Mouse (Mus musculus) neural tube, embryonic 12.5 days (tissue): ENCODE measurements at regions not wholly inside any gene's neighbourhood (a gene's known extent, or its start where the extent isn't known, plus 50 kb on each side); places are given as distances from the start of the nearest gene placed in this dataset.
A peak's percentile ranks its signal among the peaks of the same experiment; 100 is the strongest.
"Not testable (repeated sequence)": the region's sequence is repeated elsewhere in the genome, so short reads cannot be mapped to it uniquely, and the experiment has no call there.

Source experiments
- ATAC-seq: fragments of 200-750 bp; cut with Nextera tagmentation; 2 replicates; pipeline ENCODE4 v1.8.0; 2017; ENCODE audit warnings: low read depth, mild to moderate bottlenecking, moderate TSS enrichment, moderate library complexity; ENCODE audit not compliant: low FRiP score
- H3K27ac ChIP-seq: fragments of 300-500 bp; sonication (generic); 2 replicates; pipeline ENCODE4 v1.5.1; 2016
- H3K27me3 ChIP-seq: fragments of 300-500 bp; sonication (generic); replicated peaks from 2 replicates; pipeline ENCODE4 v1.6.1; 2016; ENCODE audit warnings: mild to moderate bottlenecking
- H3K36me3 ChIP-seq: fragments of 300-500 bp; sonication (generic); 2 replicates; pipeline ENCODE4 v1.6.1; 2016; ENCODE audit warnings: mild to moderate bottlenecking
- H3K4me1 ChIP-seq: fragments of 300-500 bp; sonication (generic); 2 replicates; pipeline ENCODE4 v1.6.1; 2016
- H3K4me2 ChIP-seq: fragments of 300-500 bp; sonication (generic); replicated peaks from 2 replicates; pipeline ENCODE4 v1.6.1; 2016; ENCODE audit warnings: mild to moderate bottlenecking
- H3K4me3 ChIP-seq: fragments of 300-500 bp; sonication (generic); 2 replicates; pipeline ENCODE4 v1.5.1; 2016
- H3K9ac ChIP-seq: fragments of 300-500 bp; sonication (generic); 2 replicates; pipeline ENCODE4 v1.6.1; 2016; ENCODE audit warnings: mild to moderate bottlenecking
- H3K9me3 ChIP-seq: fragments of 300-500 bp; sonication (generic); 2 replicates; pipeline ENCODE4 v1.6.1; 2016; ENCODE audit warnings: mild to moderate bottlenecking
- WGBS: fragments of 180-500 bp; shearing (Covaris S2); methylation state at CpG from one replicate; pipeline ENCODE4 v1.1.7; 2016; 5-methylcytosine and 5-hydroxymethylcytosine counted together

- Histone ChIP-seq H3K4me1 (no peaks in the 10 kb centered on the region), H3K4me2 (no peak overlapping the region), H3K4me3 (no peak overlapping the region), H3K27me3 (no peaks in the 10 kb centered on the region), H3K27ac (no peak overlapping the region), H3K36me3 (no peaks in the 10 kb centered on the region), H3K9me3 (no peaks in the 10 kb centered on the region), H3K9ac (no peak overlapping the region)
- ATAC-seq, result no peak
- 83% methylated on average over 5 of the region's 5 CpGs for WGBS
Observed at GRCm38 (mm10) chr9:33662978-33663377, 822.7 kb upstream of the Kirrel3 start.

- Histone ChIP-seq H3K4me1 (no peaks in the 10 kb centered on the region), H3K27me3 (no peaks in the 10 kb centered on the region), H3K36me3 (no peaks in the 10 kb centered on the region), H3K9me3 (no peaks in the 10 kb centered on the region), H3K4me3 (no peak overlapping the region), H3K9ac (no peak overlapping the region), H3K27ac (no peak overlapping the region), H3K4me2 (no peak overlapping the region)
- 57% methylated on average over 1 of the region's 1 CpGs for WGBS
- no peak for ATAC-seq
Observed at GRCm38 (mm10) chr9:33681129-33681528, 804.6 kb upstream of the Kirrel3 start.

GRCm38 (mm10) chr9:33691731-33692130 lies 794.0 kb upstream of the Kirrel3 start:
- WGBS, result 78% methylated on average over 4 of the region's 4 CpGs
- no peaks in the 10 kb centered on the region for H3K4me1 ChIP-seq

GRCm38 (mm10) chr9:33717614-33718013 lies 768.1 kb upstream of the Kirrel3 start:
- Histone ChIP-seq H3K36me3 (no peaks in the 10 kb centered on the region), H3K4me2 (no peak overlapping the region), H3K4me1 (no peaks in the 10 kb centered on the region), H3K27ac (no peak overlapping the region), H3K4me3 (no peak overlapping the region), H3K27me3 (no peaks in the 10 kb centered on the region), H3K9ac (no peak overlapping the region), H3K9me3 (no peaks in the 10 kb centered on the region)
- WGBS, result 80% methylated on average over 2 of the region's 2 CpGs
- no peak for ATAC-seq

More at GRCm38 (mm10) chr9:33691731-33692130, 794.0 kb upstream of the Kirrel3 start:
- no peak for ATAC-seq
- H3K27me3 ChIP-seq, result no peaks in the 10 kb centered on the region
- no peaks in the 10 kb centered on the region for H3K36me3 ChIP-seq
- no peaks in the 10 kb centered on the region for H3K9me3 ChIP-seq
- H3K27ac ChIP-seq, result no peak overlapping the region
- no peak overlapping the region for H3K4me2 ChIP-seq
- no peak overlapping the region for H3K9ac ChIP-seq
- H3K4me3 ChIP-seq, result no peak overlapping the region

- ATAC-seq, result no peak
- Histone ChIP-seq H3K36me3 (no peaks in the 10 kb centered on the region), H3K4me2 (no peak overlapping the region)
Observed at GRCm38 (mm10) chr9:33724811-33725210, 760.9 kb upstream of the Kirrel3 start.

GRCm38 (mm10) chr9:33728058-33728457 lies 757.6 kb upstream of the Kirrel3 start:
- H3K4me3 ChIP-seq, H3K9ac ChIP-seq, H3K27me3 ChIP-seq, H3K4me1 ChIP-seq, H3K9me3 ChIP-seq, H3K36me3 ChIP-seq, H3K4me2 ChIP-seq, ATAC-seq, H3K27ac ChIP-seq: not testable (repeated sequence)
- 77% methylated on average over 30 of the region's 37 CpGs for WGBS

More at GRCm38 (mm10) chr9:33724811-33725210, 760.9 kb upstream of the Kirrel3 start:
- Histone ChIP-seq H3K9ac (no peak overlapping the region), H3K27ac (no peak overlapping the region), H3K4me1 (no peaks in the 10 kb centered on the region), H3K4me3 (no peak overlapping the region), H3K9me3 (no peaks in the 10 kb centered on the region), H3K27me3 (no peaks in the 10 kb centered on the region)
- 90% methylated on average over 1 of the region's 1 CpGs for WGBS

GRCm38 (mm10) chr9:33760701-33761100 lies 725.0 kb upstream of the Kirrel3 start:
- Histone ChIP-seq H3K9ac (no peak overlapping the region), H3K4me2 (no peak overlapping the region), H3K36me3 (no peaks in the 10 kb centered on the region), H3K4me3 (no peak overlapping the region), H3K4me1 (no peaks in the 10 kb centered on the region), H3K27ac (no peak overlapping the region), H3K9me3 (no peaks in the 10 kb centered on the region), H3K27me3 (no peaks in the 10 kb centered on the region)
- no peak for ATAC-seq

- no peak for ATAC-seq
- WGBS, result 75% methylated on average over 2 of the region's 2 CpGs
Observed at GRCm38 (mm10) chr9:33766235-33766634, 719.5 kb upstream of the Kirrel3 start.

GRCm38 (mm10) chr9:33769811-33770210 lies 715.9 kb upstream of the Kirrel3 start:
- H3K4me1 ChIP-seq, result no peaks in the 10 kb centered on the region; the same call in 1 of the 2 replicates
- 86% methylated on average over 2 of the region's 2 CpGs for WGBS

More at GRCm38 (mm10) chr9:33766235-33766634, 719.5 kb upstream of the Kirrel3 start:
- Histone ChIP-seq H3K4me1 (no peaks in the 10 kb centered on the region), H3K9me3 (no peaks in the 10 kb centered on the region), H3K4me3 (no peak overlapping the region), H3K4me2 (no peak overlapping the region), H3K36me3 (no peaks in the 10 kb centered on the region), H3K27me3 (no peaks in the 10 kb centered on the region), H3K27ac (no peak overlapping the region), H3K9ac (no peak overlapping the region)

GRCm38 (mm10) chr9:33774178-33774577 lies 711.5 kb upstream of the Kirrel3 start:
- Histone ChIP-seq H3K27me3 (no peaks in the 10 kb centered on the region), H3K9me3 (no peaks in the 10 kb centered on the region), H3K4me1 (no peaks in the 10 kb centered on the region; the same call in 1 of the 2 replicates), H3K4me3 (no peak overlapping the region), H3K9ac (no peak overlapping the region), H3K4me2 (no peak overlapping the region), H3K36me3 (no peaks in the 10 kb centered on the region), H3K27ac (no peak overlapping the region)
- ATAC-seq, result no peak
- WGBS, result 71% methylated on average over 5 of the region's 5 CpGs

More at GRCm38 (mm10) chr9:33769811-33770210, 715.9 kb upstream of the Kirrel3 start:
- H3K36me3 ChIP-seq, result no peaks in the 10 kb centered on the region
- no peak overlapping the region for H3K27ac ChIP-seq
- no peak overlapping the region for H3K9ac ChIP-seq
- no peak for ATAC-seq
- no peak overlapping the region for H3K4me2 ChIP-seq
- no peak overlapping the region for H3K4me3 ChIP-seq
- H3K27me3 ChIP-seq, result no peaks in the 10 kb centered on the region
- H3K9me3 ChIP-seq, result no peaks in the 10 kb centered on the region

- no peaks in the 10 kb centered on the region for H3K9me3 ChIP-seq
- WGBS, result 68% methylated on average over 4 of the region's 4 CpGs
- H3K4me3 ChIP-seq, result no peak overlapping the region
- H3K4me1 ChIP-seq, result no peaks in the 10 kb centered on the region
- no peak overlapping the region for H3K4me2 ChIP-seq
- H3K9ac ChIP-seq, result no peak overlapping the region
- H3K27ac ChIP-seq, result no peak overlapping the region
- H3K27me3 ChIP-seq, result no peaks in the 10 kb centered on the region
- H3K36me3 ChIP-seq, result no peaks in the 10 kb centered on the region
- ATAC-seq, result peak; percentile 41; the same call in 1 of the 2 replicates
Observed at GRCm38 (mm10) chr9:33790617-33791016, 695.1 kb upstream of the Kirrel3 start.

GRCm38 (mm10) chr9:33800250-33800649 lies 685.4 kb upstream of the Kirrel3 start:
- no peak overlapping the region for H3K4me3 ChIP-seq
- no peak for ATAC-seq

GRCm38 (mm10) chr9:33800763-33801162 lies 684.9 kb upstream of the Kirrel3 start:
- WGBS, result 71% methylated on average over 1 of the region's 1 CpGs
- no peak for ATAC-seq
- Histone ChIP-seq H3K4me2 (no peak overlapping the region), H3K27ac (no peak overlapping the region), H3K36me3 (no peaks in the 10 kb centered on the region), H3K4me1 (peaks cover 3% of the 10 kb centered on the region; the same call in 1 of the 2 replicates), H3K9me3 (no peaks in the 10 kb centered on the region), H3K9ac (no peak overlapping the region), H3K4me3 (no peak overlapping the region), H3K27me3 (no peaks in the 10 kb centered on the region)

More at GRCm38 (mm10) chr9:33800250-33800649, 685.4 kb upstream of the Kirrel3 start:
- no peak overlapping the region for H3K9ac ChIP-seq
- H3K36me3 ChIP-seq, result no peaks in the 10 kb centered on the region
- H3K27ac ChIP-seq, result no peak overlapping the region
- H3K4me1 ChIP-seq, result peaks cover 3% of the 10 kb centered on the region; the same call in 1 of the 2 replicates
- H3K4me2 ChIP-seq, result no peak overlapping the region
- no peaks in the 10 kb centered on the region for H3K27me3 ChIP-seq
- no peaks in the 10 kb centered on the region for H3K9me3 ChIP-seq
- 80% methylated on average over 6 of the region's 6 CpGs for WGBS
